Mouse (Mus musculus) lung, postnatal 0 days (tissue): Measurements from ENCODE around the gene A930004D18Rik. TPM values are rescaled to one million over a fixed set of nuclear protein-coding genes. Genes with fewer than 3 reads are reported as not detected.

Experiments
- ATAC-seq: fragments of 200-750 bp; cut with Nextera tagmentation; 2 replicates; pipeline ENCODE4 v1.8.0; 2017; ENCODE audit warnings: moderate library complexity
- DNase-seq: peaks from one replicate; pipeline ENCODE4 v3.0.0-alpha.2; 2016; ENCODE audit warnings: low spot score
- H3K27ac ChIP-seq: fragments of 300-500 bp; sonication (generic); 2 replicates; pipeline ENCODE4 v1.5.1; 2014; ENCODE audit warnings: antibody characterized with exemption, mild to moderate bottlenecking, low read length, mixed read lengths
- H3K27me3 ChIP-seq: fragments of 300-500 bp; sonication (generic); replicated peaks from 2 replicates; pipeline ENCODE4 v1.6.1; 2014; ENCODE audit warnings: low read length, mixed read lengths; ENCODE audit not compliant: insufficient read depth
- H3K36me3 ChIP-seq: fragments of 300-500 bp; sonication (generic); 2 replicates; pipeline ENCODE4 v1.6.1; 2014; ENCODE audit warnings: low read length, mixed read lengths; ENCODE audit not compliant: insufficient read depth
- H3K4me1 ChIP-seq: fragments of 300-500 bp; sonication (generic); 2 replicates; pipeline ENCODE4 v1.6.1; 2014; ENCODE audit warnings: antibody characterized with exemption, low read depth, low read length, mixed read lengths; ENCODE audit not compliant: insufficient read depth
- H3K4me2 ChIP-seq: fragments of 300-500 bp; sonication (generic); replicated peaks from 2 replicates; pipeline ENCODE4 v1.6.1; 2014; ENCODE audit warnings: low read depth, mild to moderate bottlenecking, low read length, moderate library complexity, mixed read lengths
- H3K4me3 ChIP-seq: fragments of 300-500 bp; sonication (generic); 2 replicates; pipeline ENCODE4 v1.5.1; 2014; ENCODE audit warnings: low read depth, low read length
- H3K9ac ChIP-seq: fragments of 300-500 bp; sonication (generic); replicated peaks from 2 replicates; pipeline ENCODE4 v1.6.1; 2014; ENCODE audit warnings: low read depth, mild to moderate bottlenecking
- H3K9me3 ChIP-seq: fragments of 300-500 bp; sonication (generic); 2 replicates; pipeline ENCODE4 v1.6.1; 2016; ENCODE audit warnings: low read length, mixed read lengths
- CTCF ChIP-seq: IDR thresholded peaks from 2 replicates; pipeline ENCODE4 v1.5.1; 2016; ENCODE audit warnings: antibody characterized with exemption, mild to moderate bottlenecking
- EP300 ChIP-seq: IDR thresholded peaks from 2 replicates; pipeline ENCODE4 v1.6.1; 2016; ENCODE audit warnings: antibody characterized with exemption, mild to moderate bottlenecking, control low read depth
- WGBS: fragments of 180-500 bp; shearing (Covaris S2); extraction: QIAGEN DNeasy Blood & Tissue Kit; methylation state at CpG from one replicate; pipeline ENCODE4 v1.1.7; 2014; 5-methylcytosine and 5-hydroxymethylcytosine counted together
- polyA plus RNA-seq: library from polyadenylated mRNA; unstranded; fragments of >200 nt; fragmentation: Nextera tagmentation; extraction: Ambion mirVana; gene quantifications from 2 replicates; pipeline ENCODE4 v1.2.1, GENCODE M21; 2015

Gene A930004D18Rik
- polyA plus RNA-seq, 1 experiment from 2014 or later = 11.3 TPM

DNA sequence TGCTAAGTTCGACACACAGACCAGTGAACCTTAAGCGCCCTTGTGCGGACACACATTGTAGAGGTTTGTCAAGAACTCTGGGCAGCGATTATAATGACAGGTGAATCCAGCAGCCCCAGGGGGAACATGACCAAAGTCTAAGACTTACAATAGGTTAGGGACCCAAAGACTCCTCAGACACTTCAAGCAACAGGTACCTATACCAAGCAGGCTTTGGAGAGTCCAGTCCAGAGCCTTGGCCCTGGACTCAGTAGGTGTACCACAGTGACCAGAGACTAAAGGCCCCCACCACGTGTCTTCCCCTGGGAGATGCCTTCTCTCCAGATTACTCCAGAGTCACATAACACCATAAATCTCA, 5.0 kb downstream of the A930004D18Rik start:
- Histone ChIP-seq H3K4me1 (peaks cover 3% of the 10 kb centered on the region; the same call in 1 of the 2 replicates), H3K36me3 (no peaks in the 10 kb centered on the region), H3K4me3 (no peak overlapping the region), H3K9me3 (no peaks in the 10 kb centered on the region), H3K27ac (no peak overlapping the region), H3K9ac (no peak overlapping the region), H3K27me3 (no peaks in the 10 kb centered on the region), H3K4me2 (peak overlapping the region; percentile 97)
- DNase-seq (peak; percentile 6), ATAC-seq (no peak)
- no peak for TF ChIP-seq CTCF
- no peak for TF ChIP-seq EP300
- 76% methylated on average over 5 of the region's 5 CpGs for WGBS

DNA sequence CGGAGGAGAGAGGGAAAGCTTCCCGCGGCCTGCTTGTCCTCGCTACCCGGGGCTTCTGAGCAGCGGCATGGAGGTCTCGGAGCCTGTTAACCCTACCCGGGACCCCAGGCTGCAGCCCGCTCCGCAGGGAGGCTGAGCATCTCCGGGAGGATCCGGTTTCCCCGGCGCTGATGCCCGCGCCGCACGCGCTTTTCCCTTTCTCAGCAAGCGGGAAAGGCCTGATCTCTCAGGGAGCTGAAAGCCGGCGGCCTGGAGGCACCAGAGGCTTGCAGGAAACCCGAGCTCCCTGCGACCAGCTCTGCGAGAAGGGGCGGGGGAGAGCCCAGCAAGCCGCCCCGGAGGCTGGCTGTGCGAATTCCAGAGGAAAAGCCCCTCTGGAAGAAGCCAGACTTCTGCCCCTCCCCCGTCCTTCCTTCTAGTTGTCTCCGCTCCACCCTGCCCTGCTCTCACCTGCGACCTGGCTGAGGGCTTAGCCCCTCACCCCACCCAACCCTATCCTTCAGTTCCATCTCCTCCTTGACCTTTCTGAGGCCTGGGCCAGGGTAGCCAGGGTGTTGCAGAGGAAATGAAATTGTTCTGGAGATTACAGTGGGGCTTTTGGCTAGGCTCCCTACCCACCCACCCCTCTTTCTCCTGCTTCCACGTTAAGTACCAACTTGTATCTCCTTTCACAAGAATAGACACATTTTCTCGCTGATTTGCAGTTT, 5.6 kb downstream of the A930004D18Rik start:
- Histone ChIP-seq H3K4me3 (peak overlapping the region; percentile 52), H3K27me3 (no peaks in the 10 kb centered on the region), H3K4me2 (peak overlapping the region; percentile 97), H3K36me3 (no peaks in the 10 kb centered on the region), H3K9ac (peak overlapping the region; percentile 62), H3K27ac (no peak overlapping the region), H3K9me3 (no peaks in the 10 kb centered on the region), H3K4me1 (peaks cover 3% of the 10 kb centered on the region; the same call in 1 of the 2 replicates)
- TF ChIP-seq EP300 = no peak
- TF ChIP-seq CTCF = no peak
- DNase-seq = peak; percentile 60
- ATAC-seq = no peak
- WGBS = 7% methylated on average over 29 of the region's 34 CpGs

DNA sequence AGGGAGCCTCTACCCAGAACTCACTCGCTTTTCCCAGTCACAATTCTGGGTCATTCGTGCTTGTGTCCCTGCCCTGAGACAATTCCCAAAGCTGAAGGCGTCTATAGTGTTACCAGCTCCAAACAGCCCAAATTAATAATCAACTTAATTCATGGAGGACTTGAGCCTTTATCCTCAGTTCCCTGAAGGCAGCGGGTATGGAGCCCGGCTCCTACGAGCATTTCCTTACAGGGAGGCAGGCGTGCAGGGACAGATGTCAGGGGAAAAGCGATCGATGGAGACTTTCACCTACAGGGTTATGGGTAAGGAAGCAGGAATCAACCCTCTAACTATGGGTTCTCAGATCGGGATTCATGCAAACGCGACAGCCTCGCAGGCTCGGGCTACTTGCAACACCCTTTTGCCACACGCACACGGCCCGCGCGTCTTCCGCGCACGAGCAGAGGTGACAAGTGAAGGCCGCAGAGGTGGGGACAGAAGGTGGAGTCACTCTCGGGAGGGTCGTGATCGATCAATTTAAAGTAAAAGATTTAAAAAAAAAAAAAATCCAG, 6.2 kb downstream of the A930004D18Rik start:
- Histone ChIP-seq H3K4me1 (peaks cover 3% of the 10 kb centered on the region; the same call in 1 of the 2 replicates), H3K27ac (no peak overlapping the region), H3K9me3 (no peaks in the 10 kb centered on the region), H3K9ac (peak overlapping the region; percentile 62), H3K4me2 (peak overlapping the region; percentile 97), H3K36me3 (no peaks in the 10 kb centered on the region), H3K4me3 (peak overlapping the region; percentile 52), H3K27me3 (no peaks in the 10 kb centered on the region)
- TF ChIP-seq CTCF (no peak), EP300 (no peak)
- WGBS = 19% methylated on average over 26 of the region's 26 CpGs
- peak; percentile 54 for DNase-seq
- no peak for ATAC-seq

DNA sequence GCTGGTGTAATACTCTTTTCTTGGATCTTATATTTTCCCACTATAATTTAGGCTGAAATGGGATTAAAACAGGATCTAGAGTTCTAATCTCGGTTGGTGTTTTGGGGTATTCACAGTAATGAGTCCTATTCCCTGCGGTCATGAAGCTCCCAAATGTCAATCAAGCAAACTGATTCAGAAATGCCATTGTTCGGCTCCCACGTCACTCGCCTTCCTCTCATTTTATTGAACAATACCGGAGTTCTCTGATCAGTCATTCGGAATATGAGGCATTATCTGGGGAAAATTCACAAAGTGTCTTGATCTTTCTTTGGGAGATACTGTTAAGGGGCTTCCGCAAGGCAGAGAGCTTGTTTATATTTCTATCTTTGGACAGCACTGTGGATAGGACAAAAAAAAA, 7.0 kb downstream of the A930004D18Rik start:
- ATAC-seq = no peak
- peaks cover 3% of the 10 kb centered on the region; the same call in 1 of the 2 replicates for H3K4me1 ChIP-seq

DNA sequence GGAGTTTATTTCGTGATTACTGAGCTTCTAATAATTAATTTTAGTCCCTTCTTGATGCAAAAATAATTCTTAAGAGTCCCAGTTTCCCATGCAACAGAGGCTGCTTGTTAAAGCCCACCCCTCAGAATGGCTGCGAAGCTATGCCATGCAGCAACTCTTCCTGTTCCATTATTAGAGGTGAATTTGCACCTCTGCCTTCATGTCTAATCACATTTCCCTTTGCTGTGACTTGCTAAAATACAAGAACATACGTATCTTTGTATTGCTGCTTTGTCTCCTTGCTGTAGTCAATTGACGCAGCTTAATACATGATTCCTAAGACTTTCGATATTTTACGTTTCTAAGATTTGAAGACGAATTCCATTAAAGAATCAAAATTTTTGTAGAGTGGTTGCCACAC, 7.9 kb downstream of the A930004D18Rik start:
- ATAC-seq = no peak
- 93% methylated on average over 7 of the region's 7 CpGs for WGBS
- H3K4me1 ChIP-seq = peaks cover 3% of the 10 kb centered on the region; the same call in 1 of the 2 replicates
- no peak overlapping the region for H3K9ac ChIP-seq
- no peak overlapping the region for H3K4me2 ChIP-seq
- no peaks in the 10 kb centered on the region for H3K27me3 ChIP-seq
- no peak for TF ChIP-seq EP300
- TF ChIP-seq CTCF = no peak
- H3K4me3 ChIP-seq = no peak overlapping the region
- no peak overlapping the region for H3K27ac ChIP-seq
- no peaks in the 10 kb centered on the region for H3K36me3 ChIP-seq
- no peak for DNase-seq
- H3K9me3 ChIP-seq = no peaks in the 10 kb centered on the region

More for the DNA sequence above, 7.0 kb downstream of the A930004D18Rik start:
- Histone ChIP-seq H3K4me3 (no peak overlapping the region), H3K4me2 (peak overlapping the region; percentile 97), H3K9ac (no peak overlapping the region), H3K9me3 (no peaks in the 10 kb centered on the region), H3K27ac (no peak overlapping the region), H3K27me3 (no peaks in the 10 kb centered on the region), H3K36me3 (no peaks in the 10 kb centered on the region)
- TF ChIP-seq EP300 = no peak
- TF ChIP-seq CTCF = no peak
- peak; percentile 5 for DNase-seq
- 76% methylated on average over 8 of the region's 8 CpGs for WGBS

DNA sequence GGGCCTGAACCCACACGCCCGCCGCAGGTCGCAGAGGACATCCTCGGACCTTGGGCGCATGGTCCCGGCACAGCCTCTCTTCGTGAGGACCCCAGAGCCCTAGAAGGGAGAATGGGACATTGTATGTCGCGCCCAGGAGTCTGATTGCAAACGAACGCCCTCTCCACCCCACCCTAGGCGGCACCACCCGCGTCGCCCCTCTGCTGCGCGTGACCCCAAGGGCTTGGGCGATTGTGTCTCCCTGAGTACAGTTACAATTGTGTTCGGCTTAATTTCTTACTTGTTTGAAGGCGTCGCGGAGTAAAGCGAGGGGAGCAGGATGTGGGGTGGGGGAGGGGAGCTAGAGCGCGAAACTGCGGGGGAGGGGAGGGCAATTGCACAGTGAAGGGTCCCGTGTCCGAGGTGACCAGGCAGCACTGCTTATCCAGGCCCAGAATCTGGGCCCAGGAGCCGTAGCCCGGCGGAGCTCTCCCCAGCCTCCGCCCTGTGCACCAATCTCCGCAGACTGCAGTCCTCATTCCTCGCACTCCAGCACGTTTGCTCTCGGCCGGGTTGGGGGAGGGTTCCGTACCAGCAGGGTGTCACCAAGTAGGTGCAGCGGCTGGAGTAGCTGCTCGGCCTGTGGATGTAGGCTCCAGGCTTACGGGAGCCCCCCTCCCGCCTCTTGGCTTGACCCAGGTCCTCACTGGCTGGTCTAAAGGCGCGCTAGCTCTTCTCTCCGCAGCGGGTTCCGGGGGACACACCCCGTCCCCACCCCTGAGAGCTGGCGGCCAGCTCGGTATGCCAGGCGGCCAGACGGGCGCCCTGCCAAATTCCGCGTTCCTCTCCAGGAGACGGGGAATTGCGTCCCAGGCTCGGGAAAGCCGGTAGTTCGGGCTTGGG, 9.2 kb downstream of the A930004D18Rik start:
- H3K4me1 ChIP-seq = peaks cover 3% of the 10 kb centered on the region; the same call in 1 of the 2 replicates
- H3K27ac ChIP-seq = peak overlapping the region; percentile 96
- no peaks in the 10 kb centered on the region for H3K36me3 ChIP-seq
- WGBS = under 1% methylated on average over 55 of the region's 61 CpGs
- H3K4me2 ChIP-seq = peak overlapping the region; percentile 97
- peak overlapping the region; percentile 66 for H3K4me3 ChIP-seq
- no peaks in the 10 kb centered on the region for H3K27me3 ChIP-seq
- H3K9me3 ChIP-seq = no peaks in the 10 kb centered on the region
- ATAC-seq (peak; percentile 88), DNase-seq (peak; percentile 96)
- TF ChIP-seq CTCF = no peak; the same call in 1 of the 2 replicates
- TF ChIP-seq EP300 = peak; percentile 82
- peak overlapping the region; percentile 74 for H3K9ac ChIP-seq
